Mouse (Mus musculus): Measurements from ENCODE around the gene Scfd2. TPM values are rescaled to one million over a fixed set of nuclear protein-coding genes. Genes with fewer than 3 reads are reported as not detected.

Gene Scfd2
- total RNA-seq, 2 experiments from 2014 or later = 23.6 to 27.6 TPM

GRCm38 (mm10) chr5:74166642-74167041, 364.9 kb downstream of the Scfd2 start:
- no peak overlapping the region for H3K4me3 ChIP-seq
- no peak for DNase-seq (ENCODE audit: low spot score in 2 of 2)
- H3K27ac ChIP-seq = no peak overlapping the region
- no peak for TF ChIP-seq CTCF (conservative IDR thresholded peaks at IDR 0.05)

- TF ChIP-seq CTCF (conservative IDR thresholded peaks at IDR 0.05) = no peak
- Histone ChIP-seq H3K4me3 (no peak overlapping the region), H3K27ac (no peak overlapping the region)
- DNase-seq (ENCODE audit: low spot score in 2 of 2) = no peak
These were observed 367.0 kb downstream of the Scfd2 start for GRCm38 (mm10) chr5:74164547-74164946.

- no peak for DNase-seq (ENCODE audit: low spot score in 2 of 2)
- Histone ChIP-seq H3K4me3 (no peak overlapping the region), H3K27ac (no peak overlapping the region)
- no peak for TF ChIP-seq CTCF (conservative IDR thresholded peaks at IDR 0.05)
These were observed 368.4 kb downstream of the Scfd2 start for GRCm38 (mm10) chr5:74163141-74163540.

- Histone ChIP-seq H3K27ac (no peak overlapping the region), H3K4me3 (no peak overlapping the region)
- no peak for DNase-seq (ENCODE audit: low spot score in 2 of 2)
- no peak for TF ChIP-seq CTCF (conservative IDR thresholded peaks at IDR 0.05)
These were observed 369.5 kb downstream of the Scfd2 start for GRCm38 (mm10) chr5:74162013-74162412.

GRCm38 (mm10) chr5:74161297-74161926, 370.1 kb downstream of the Scfd2 start:
- no peak overlapping the region for H3K4me3 ChIP-seq
- TF ChIP-seq CTCF (conservative IDR thresholded peaks at IDR 0.05) = no peak
- DNase-seq (ENCODE audit: low spot score in 2 of 2) = no peak
- no peak overlapping the region for H3K27ac ChIP-seq

- H3K4me3 ChIP-seq = no peak overlapping the region
- no peak overlapping the region for H3K27ac ChIP-seq
- DNase-seq (ENCODE audit: low spot score in 2 of 2) = no peak
- no peak for TF ChIP-seq CTCF (conservative IDR thresholded peaks at IDR 0.05)
These were observed 371.2 kb downstream of the Scfd2 start for GRCm38 (mm10) chr5:74160349-74160748.

- no peak overlapping the region for H3K27ac ChIP-seq
These were observed 371.7 kb downstream of the Scfd2 start for GRCm38 (mm10) chr5:74159906-74160305.

GRCm38 (mm10) chr5:74158929-74159632, 372.5 kb downstream of the Scfd2 start:
- Histone ChIP-seq H3K4me3 (no peak overlapping the region), H3K27ac (no peak overlapping the region)
- DNase-seq (ENCODE audit: low spot score in 2 of 2) = no peak
- TF ChIP-seq CTCF (conservative IDR thresholded peaks at IDR 0.05) = no peak

More at GRCm38 (mm10) chr5:74159906-74160305, 371.7 kb downstream of the Scfd2 start:
- TF ChIP-seq CTCF (conservative IDR thresholded peaks at IDR 0.05) = no peak
- no peak for DNase-seq (ENCODE audit: low spot score in 2 of 2)
- H3K4me3 ChIP-seq = no peak overlapping the region

GRCm38 (mm10) chr5:74155860-74156351, 375.7 kb downstream of the Scfd2 start:
- no peak for TF ChIP-seq CTCF (conservative IDR thresholded peaks at IDR 0.05)
- H3K27ac ChIP-seq = no peak overlapping the region
- no peak overlapping the region for H3K4me3 ChIP-seq
- DNase-seq (ENCODE audit: low spot score in 2 of 2) = no peak

Other genes with a start within 250 kb of the Scfd2 start
- 10 to 100 TPM; 64.7 to 66.9 TPM for gene Fip1l1, start 3.7 kb upstream of the Scfd2 start, total RNA-seq (2021)
- 10 to 100 TPM; 11.5 to 14.6 TPM for gene Lnx1, start 171.2 kb upstream of the Scfd2 start, total RNA-seq (2021)

All from layer of hippocampus, adult 2 months (tissue).